Mouse (Mus musculus) fat pad, adult 2 months (tissue): Measurements from ENCODE around the gene Wdr75.

Source experiments
- DNase-seq: peaks from one replicate; pipeline ENCODE4 v3.0.0-alpha.2; 2011; ENCODE audit warnings: low read depth, low spot score; ENCODE audit errors: extremely low read depth

The Wdr75 gene

DNA sequence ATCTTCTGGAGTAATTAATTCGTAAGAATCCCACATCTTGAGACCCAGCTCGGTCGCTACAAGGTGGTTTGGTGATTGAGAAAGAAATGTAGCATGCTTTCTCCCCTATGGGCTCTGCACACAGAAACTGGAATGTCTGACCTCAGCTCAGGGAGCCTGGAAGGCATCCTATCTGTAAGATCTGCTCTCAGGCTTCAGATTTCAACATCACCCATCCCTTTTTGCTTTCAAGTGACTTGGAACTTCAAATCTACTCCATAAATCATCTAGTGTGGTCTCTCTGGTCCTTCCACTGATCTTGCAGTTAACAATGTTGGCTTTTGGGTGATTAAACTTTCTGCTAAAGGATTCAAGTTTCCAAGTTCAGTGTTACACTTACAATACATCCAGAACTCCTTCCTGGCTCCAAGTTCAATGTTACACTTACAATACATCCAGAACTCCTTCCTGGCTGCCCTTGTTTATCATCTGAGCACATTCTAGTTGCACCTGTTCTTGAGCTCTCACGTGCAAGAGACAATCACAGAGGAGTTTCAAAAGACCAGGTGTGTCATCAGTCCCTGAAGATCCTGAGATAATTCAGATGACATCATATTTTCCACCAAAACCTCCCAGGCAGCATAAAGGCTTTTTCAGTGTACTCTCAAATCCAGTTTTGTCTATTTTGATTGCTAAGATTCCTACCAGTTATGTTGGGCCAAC lies 40.5 kb downstream of the Wdr75 start:
- DNase-seq: peak; percentile 70

DNA sequence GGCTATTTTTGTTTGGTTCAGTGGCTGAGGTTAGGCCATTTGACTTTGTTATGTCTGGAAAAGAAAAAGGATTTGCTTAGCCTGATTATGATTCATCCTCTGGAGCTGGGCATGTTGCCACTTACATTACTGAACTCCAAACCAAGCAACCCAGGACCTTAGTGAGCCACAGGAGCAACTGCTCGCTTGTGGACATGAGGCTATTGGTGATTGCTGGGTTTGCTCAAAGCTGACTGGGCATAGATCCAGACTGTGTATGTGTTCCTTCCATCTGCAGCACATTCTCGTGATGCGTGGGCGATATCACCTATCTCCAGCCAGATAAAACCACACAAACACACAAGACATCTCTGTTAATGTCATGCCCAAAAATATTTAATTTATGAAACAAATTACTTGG lies 42.8 kb downstream of the Wdr75 start:
- peak; percentile 84 for DNase-seq

DNA sequence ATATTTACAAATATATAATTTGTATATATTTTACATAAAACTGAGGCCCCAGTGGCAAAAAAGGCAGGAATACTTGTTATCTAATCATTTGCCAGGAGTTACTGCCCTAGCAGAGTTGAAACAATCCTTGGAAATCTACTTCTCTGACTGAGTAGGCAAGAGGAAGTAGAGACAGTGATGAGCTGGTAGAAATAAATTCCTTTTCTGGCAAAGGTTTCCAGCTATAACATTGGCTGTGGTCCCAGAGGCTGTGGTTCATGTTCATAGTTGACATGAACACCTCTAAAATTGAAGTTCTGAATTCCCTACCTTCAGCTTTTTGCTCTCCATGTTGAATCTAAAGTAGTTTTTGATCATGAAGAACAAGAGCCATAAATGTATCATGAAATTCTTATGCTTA lies 43.3 kb downstream of the Wdr75 start:
- no peak for DNase-seq

DNA sequence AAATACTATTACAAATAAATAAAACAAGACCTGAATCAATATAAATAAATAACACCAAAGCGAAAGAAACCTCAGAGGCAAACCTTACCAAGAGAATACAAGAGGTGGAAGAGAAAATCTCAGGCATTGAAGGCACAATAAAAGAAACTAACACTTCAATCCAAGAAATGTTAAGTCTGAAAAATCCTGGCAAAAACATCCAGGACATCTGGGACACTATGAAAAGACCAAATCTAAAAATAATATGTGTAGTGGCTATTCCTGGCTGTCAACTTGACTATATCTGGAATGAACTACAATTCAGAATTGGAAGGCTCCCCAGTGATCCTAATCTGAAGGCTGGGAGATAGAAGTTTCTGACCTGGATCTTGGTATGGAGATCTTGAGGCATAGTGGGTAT lies 50.5 kb downstream of the Wdr75 start:
- DNase-seq: no peak

DNA sequence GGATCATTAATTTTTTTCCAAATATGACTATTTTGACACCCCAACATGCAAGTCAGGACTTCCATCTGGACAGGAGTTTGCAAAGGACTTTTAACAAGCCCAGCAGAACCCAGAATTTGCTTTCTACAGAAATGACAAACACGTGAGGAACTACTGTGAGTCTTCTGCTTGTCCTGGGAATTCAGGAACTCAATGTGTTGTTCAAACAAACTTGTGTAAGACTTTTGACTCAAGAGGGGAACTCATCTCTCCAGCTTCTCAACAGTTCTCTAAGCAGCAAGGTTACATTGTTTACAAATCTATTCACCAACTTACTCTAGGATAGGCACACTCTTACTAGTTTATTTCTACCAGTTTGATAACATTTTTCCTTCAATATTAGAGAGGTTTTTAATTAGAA lies 63.1 kb downstream of the Wdr75 start:
- no peak for DNase-seq

DNA sequence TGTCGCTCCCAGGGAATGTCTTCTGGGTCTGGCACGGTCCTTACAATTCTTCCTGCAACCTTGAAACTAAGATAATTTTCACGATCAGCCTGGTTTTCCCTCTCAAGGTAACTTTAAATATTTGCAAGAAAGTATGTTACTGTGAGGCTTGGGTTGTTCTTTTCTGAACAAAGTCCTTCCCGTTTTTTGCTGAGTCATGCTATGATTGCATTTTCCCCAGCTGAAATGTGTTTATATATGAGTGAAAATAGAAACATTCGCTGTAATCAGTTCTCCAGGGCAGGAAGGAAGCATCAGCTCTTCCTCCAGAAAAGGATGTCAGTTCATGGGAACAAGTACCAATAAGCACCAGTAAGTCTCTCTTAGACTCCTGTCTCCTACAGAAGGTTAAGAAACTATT lies 65.4 kb downstream of the Wdr75 start:
- no peak for DNase-seq

DNA sequence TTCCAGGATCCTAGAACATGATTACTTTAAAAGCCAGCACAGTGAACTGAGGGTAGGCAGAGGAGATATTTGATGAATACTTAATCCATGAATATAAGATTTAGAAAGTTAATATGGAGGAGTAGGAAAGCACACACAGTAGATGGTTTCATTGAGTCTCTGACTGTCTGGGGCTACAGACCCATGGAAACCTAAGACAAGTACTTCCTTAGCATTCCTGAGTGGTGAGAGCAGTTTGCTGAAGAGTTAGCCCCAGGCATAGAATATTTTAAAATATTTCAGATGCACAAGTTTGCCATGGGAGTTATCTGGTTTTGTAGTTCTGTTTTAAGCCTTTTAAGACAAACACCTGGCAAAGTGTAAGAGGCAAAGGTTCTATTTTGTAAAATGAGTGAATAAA lies 66.2 kb downstream of the Wdr75 start:
- no peak for DNase-seq

DNA sequence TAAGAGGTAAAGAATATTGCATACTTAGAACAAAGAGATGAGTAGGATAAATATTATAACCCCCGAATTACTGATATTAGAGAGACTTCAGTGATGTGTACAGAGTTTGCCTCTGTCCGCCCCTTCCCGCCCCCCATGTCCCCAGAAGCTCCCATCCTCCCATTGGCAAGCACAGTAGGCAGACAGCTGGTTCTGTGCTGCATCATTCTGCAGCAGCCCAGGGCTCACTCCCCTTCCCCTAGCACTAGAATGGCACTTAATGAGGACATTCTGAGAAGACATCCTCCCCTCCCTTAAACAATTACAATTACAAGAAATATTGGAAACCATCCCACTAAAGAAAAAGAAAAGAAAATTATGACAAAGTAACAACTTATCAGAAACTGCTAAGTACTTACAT lies 68.7 kb downstream of the Wdr75 start:
- DNase-seq: no peak

DNA sequence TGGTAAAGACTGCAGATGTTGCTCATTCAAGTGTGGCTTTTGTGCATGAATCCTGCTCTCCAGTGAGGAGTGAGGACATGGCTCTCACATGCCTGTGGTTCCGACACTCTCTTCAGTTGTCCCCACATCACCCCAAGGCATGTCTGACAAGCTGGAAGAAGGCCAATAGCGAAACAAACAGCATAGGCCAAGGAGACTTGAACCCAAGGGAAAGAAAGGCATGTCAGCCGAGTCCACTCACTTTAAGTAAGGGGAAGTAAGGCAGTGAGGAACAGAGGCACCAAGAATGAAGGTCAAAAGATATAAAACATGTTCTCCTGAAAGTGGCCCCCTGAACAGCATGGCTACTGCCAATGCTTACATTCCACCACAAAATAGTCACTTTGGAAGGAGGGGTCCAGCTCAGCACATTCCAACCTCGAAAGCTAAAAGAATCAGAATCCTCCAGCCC lies 69.6 kb downstream of the Wdr75 start:
- no peak for DNase-seq

DNA sequence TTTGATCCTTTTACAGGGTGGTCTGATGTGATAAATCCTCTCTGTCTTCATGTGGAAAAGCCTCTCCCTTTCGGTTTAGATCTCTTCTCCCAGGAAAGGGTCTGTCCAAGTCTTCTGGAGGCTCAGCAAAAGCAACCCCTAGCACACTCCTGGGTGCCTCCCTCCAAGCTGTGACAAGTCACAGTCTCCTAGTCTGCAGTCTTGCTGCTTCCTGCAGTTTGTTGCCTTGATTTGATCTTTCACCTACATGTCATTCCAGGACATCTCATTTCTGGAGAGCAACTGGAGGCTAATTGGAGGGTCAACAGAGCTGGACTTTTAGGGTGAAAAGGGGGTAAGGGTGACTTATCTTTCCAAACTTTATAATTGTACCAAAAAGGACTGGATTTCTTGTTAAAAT lies 70.3 kb downstream of the Wdr75 start:
- no peak for DNase-seq

DNA sequence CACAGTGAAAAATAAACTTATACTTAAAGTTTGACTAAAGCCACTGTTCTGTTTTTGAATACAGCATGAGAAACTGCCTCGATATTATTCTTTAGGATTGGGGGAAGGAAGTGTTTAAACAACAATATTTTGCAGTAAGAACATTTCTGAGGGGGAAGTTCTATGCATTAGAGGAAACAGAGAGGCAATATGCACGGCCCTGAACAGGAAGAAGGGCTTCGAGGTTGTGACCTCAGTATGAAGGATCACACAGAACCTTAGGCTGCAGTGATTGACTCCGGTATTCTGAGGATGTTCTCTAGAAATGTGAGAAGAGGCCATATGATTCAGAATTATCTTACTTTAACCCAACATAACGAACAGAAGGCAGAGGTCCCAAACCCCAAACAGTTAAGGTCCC lies 70.8 kb downstream of the Wdr75 start:
- DNase-seq: no peak

DNA sequence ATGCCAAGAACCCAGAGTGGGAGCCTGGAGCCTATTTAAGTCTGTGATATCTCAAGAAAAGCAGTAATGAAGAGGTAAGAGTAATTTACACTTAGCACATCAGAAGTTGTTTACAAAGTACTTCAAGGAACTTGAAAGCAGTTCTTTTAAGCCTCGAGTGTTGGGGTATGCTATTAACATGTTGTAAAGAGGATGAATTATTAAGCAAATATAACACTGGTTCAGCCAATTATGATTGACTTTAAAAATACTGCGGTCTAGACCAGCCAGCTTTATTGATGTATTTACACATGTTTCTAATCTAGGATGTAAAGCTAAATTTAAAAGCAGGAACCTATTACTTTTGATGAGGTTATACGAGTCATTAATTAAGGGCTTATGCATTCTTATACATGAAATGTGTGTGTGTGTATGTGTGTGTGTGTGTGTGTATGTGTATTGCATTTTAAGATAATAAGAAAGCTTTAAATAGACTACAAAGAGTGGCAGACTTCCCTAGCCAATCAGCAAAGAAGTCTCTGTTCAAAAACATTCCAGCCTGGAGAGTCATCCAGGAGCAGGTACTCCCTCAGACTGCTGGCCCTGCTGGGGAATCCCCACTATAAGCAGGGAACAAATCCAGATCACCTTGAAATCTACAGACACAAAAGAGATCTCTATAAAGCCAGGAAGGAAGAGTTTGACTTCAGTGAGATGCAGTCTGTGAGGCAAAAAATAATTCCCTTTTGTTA lies 71.5 kb downstream of the Wdr75 start:
- DNase-seq: no peak

DNA sequence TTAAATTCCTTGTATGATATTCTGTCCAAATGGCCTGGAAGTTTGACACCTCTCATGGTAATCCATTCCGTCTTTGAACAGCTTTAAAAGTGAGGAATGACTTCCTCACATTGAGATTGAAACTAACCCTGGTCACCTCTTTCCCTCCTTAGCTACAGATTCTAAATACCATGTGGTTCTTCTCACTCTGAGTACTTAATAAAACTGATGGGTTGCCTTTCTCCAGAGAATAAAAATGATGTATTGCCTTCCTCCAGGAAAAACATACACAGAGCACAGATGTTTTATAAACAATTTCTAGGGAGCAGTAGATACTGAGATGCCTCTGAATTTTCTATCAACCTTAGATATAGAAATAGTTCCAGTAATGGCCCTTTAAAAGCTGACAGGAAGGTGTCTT lies 73.1 kb downstream of the Wdr75 start:
- no peak for DNase-seq

DNA sequence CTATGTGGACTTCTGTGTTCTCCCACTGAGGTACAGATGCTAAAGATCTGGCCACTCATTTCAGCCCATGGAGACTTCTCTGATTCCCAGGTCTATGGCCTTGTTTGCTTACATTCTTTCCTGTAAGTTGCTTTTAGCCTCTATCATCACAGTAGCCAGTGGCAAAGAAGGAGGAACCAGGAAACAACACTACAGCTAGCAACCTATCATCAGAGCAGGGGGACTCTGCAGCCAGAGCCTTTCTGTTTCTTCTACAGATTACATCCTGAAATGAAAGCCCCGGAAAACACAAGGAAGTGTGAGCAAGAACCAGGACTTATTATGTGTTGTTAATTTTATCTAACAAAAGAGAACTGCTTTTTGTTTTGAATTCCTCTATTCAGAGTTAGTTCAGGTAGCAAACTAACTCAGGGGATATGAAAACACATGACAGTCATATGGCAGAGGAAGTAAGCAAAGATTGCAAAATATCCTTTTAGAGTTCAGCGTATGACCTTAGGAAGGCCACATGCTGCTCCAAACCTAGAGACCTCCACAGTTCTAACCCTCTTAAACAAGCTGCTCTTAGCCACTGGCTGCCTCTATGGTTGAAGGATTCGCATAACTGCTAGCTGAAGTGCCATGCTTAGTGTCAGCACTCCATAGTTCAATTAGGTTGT lies 73.6 kb downstream of the Wdr75 start:
- no peak for DNase-seq
